Mouse (Mus musculus) myocyte (in vitro differentiated cells): ENCODE measurements around the gene Polr3b.

Experiments
- CEBPB ChIP-seq: IDR thresholded peaks from 2 replicates; pipeline ENCODE4 v1.6.1; 2011; ENCODE audit warnings: mild to moderate bottlenecking, moderate library complexity; ENCODE audit not compliant: poor library complexity, insufficient read depth, severe bottlenecking
- E2F4 ChIP-seq: IDR thresholded peaks from one replicate; pipeline ENCODE4 v1.6.1; 2011; ENCODE audit warnings: mild to moderate bottlenecking, control low read depth, moderate library complexity; ENCODE audit not compliant: insufficient read depth
- MAX ChIP-seq: IDR thresholded peaks from one replicate; pipeline ENCODE4 v1.6.1; 2011; ENCODE audit warnings: low read depth, mild to moderate bottlenecking, control low read depth
- MYOD1 ChIP-seq, 3 experiments: IDR thresholded peaks; one replicate each; pipeline ENCODE4 v1.6.1; 2011; ENCODE audit warnings: control low read depth in 2 of 3, low read depth in 2 of 3, mild to moderate bottlenecking in 2 of 3, moderate library complexity in 1 of 3; ENCODE audit not compliant: insufficient read length in 2 of 3, control insufficient read depth in 1 of 3
- MYOG ChIP-seq, 3 experiments: IDR thresholded peaks; one replicate each; pipeline ENCODE4 v1.6.1; 2011; ENCODE audit warnings: control low read depth in 2 of 3, low read depth in 2 of 3, mild to moderate bottlenecking in 2 of 3; ENCODE audit not compliant: insufficient read length in 2 of 3, control insufficient read depth in 1 of 3, insufficient read depth in 1 of 3
- POLR2A ChIP-seq: IDR thresholded peaks from one replicate; pipeline ENCODE4 v1.6.1; 2011; ENCODE audit warnings: low read depth, mild to moderate bottlenecking, control low read depth, moderate library complexity; ENCODE audit not compliant: insufficient read length
- POLR2AphosphoS2 ChIP-seq: IDR thresholded peaks from one replicate; pipeline ENCODE4 v1.6.1; 2011; ENCODE audit warnings: low read depth, control low read depth; ENCODE audit not compliant: insufficient read length
- REST ChIP-seq: IDR thresholded peaks from one replicate; pipeline ENCODE4 v1.6.1; 2011; ENCODE audit warnings: mild to moderate bottlenecking, control low read depth, moderate library complexity; ENCODE audit not compliant: insufficient read depth, insufficient read length
- SRF ChIP-seq: IDR thresholded peaks from one replicate; pipeline ENCODE4 v1.6.1; 2011; ENCODE audit warnings: low read depth; ENCODE audit not compliant: control insufficient read depth, insufficient read length
- TCF12 ChIP-seq: IDR thresholded peaks from one replicate; pipeline ENCODE4 v1.6.1; 2011; ENCODE audit warnings: mild to moderate bottlenecking, control low read depth; ENCODE audit not compliant: poor library complexity, insufficient read depth, severe bottlenecking
- TCF3 ChIP-seq: IDR thresholded peaks from one replicate; pipeline ENCODE4 v1.6.1; 2011; ENCODE audit warnings: low read depth, control low read depth; ENCODE audit not compliant: insufficient read length
- USF1 ChIP-seq: IDR thresholded peaks from one replicate; pipeline ENCODE4 v1.6.1; 2011; ENCODE audit warnings: low read depth, mild to moderate bottlenecking, control low read depth, moderate library complexity

GRCm38 (mm10) chr10:84639525-84640287 lies 17.6 kb downstream of the Polr3b start:
- TF ChIP-seq MYOD1 (IDR thresholded peaks at IDR 0.05; ENCODE audit: control insufficient read depth in 1 of 3, insufficient read length in 2 of 3, low read depth in 2 of 3) (no peak), POLR2A (no peak), POLR2AphosphoS2 (no peak), USF1 (no peak), E2F4 (no peak), CEBPB (no peak), TCF12 (no peak), MYOG (IDR thresholded peaks at IDR 0.05; ENCODE audit: control insufficient read depth in 1 of 3, insufficient read depth in 1 of 3, insufficient read length in 2 of 3, low read depth in 2 of 3) (no peak), MAX (no peak), SRF (no peak), TCF3 (no peak), REST (no peak)
